Mouse (Mus musculus): Measurements from ENCODE around the gene Rec8. TPM values are rescaled to one million over a fixed set of nuclear protein-coding genes. Genes with fewer than 3 reads are reported as not detected.

Rec8 gene
- 1 to 10 TPM in 1 of 2 experiments, not detected in 1; 1.3 TPM for total RNA-seq (2023)

GRCm38 (mm10) chr14:55617822-55618221 is at the start of gene Rec8:
Gene Rec8 (plus strand): TSS chr14:55618037.

GRCm38 (mm10) chr14:55575302-55575701 is 42.5 kb upstream of the Rec8 start, which contains the start of gene Fitm1:
Gene Fitm1 (plus strand): TSS chr14:55575617.

GRCm38 (mm10) chr14:55577871-55578667 is 39.8 kb upstream of the Rec8 start, which contains the start of gene Psme1:
Gene Psme1 (plus strand): TSS chr14:55578123.

GRCm38 (mm10) chr14:55584702-55585565 is 32.9 kb upstream of the Rec8 start, which contains the start of gene Emc9:
Gene Emc9 (minus strand): TSS chr14:55585302.

GRCm38 (mm10) chr14:55590748-55591330 is 27.0 kb upstream of the Rec8 start, which contains the start of gene Psme2:
Gene Psme2 (minus strand): TSS chr14:55591113.

GRCm38 (mm10) chr14:55591331-55591891 is 26.4 kb upstream of the Rec8 start, which contains the start of gene Rnf31:
Gene Rnf31 (plus strand): TSS chr14:55591708.

GRCm38 (mm10) chr14:55603271-55603632 is 14.6 kb upstream of the Rec8 start, which contains the start of gene Irf9:
Gene Irf9 (plus strand): TSS chr14:55603571.

GRCm38 (mm10) chr14:55635523-55636007 is 17.7 kb downstream of the Rec8 start, which contains the start of gene Ipo4:
Gene Ipo4 (minus strand): TSS chr14:55635957.

GRCm38 (mm10) chr14:55637795-55638194 is 20.0 kb downstream of the Rec8 start, which contains the start of gene Gm49378:
Gene Gm49378 (minus strand): TSS chr14:55637895.

GRCm38 (mm10) chr14:55643060-55643907 is 25.4 kb downstream of the Rec8 start, which contains the start of gene Tm9sf1:
Gene Tm9sf1 (minus strand): TSS chr14:55643806.

GRCm38 (mm10) chr14:55649884-55650283 is 32.0 kb downstream of the Rec8 start, which contains the start of gene Tssk4:
Gene Tssk4 (plus strand): TSS chr14:55650184.

GRCm38 (mm10) chr14:55659960-55660573 is 42.2 kb downstream of the Rec8 start, which contains the start of gene Mdp1:
Gene Mdp1 (minus strand): TSS chr14:55660508.

GRCm38 (mm10) chr14:55671833-55672740 is 54.2 kb downstream of the Rec8 start, which contains the start of the genes Gmpr2 and Nedd8:
Gene Gmpr2 (plus strand): TSS chr14:55671941.
Gene Nedd8 (minus strand): TSS chr14:55672124.

Other genes with a start within 250 kb of the Rec8 start
- gene Dhrs4, start 139.3 kb upstream of the Rec8 start, total RNA-seq (2023) = 10 to 100 TPM; 23.0 to 26.3 TPM
- under 1 TPM; 0.64 to 0.68 TPM for gene Carmil3, start 127.4 kb upstream of the Rec8 start, total RNA-seq (2023)
- gene Cpne6, start 107.6 kb upstream of the Rec8 start, total RNA-seq (2023) = not detected
- gene Nrl, start 93.1 kb upstream of the Rec8 start, total RNA-seq (2023) = not detected
- 10 to 100 TPM; 12.3 to 20.4 TPM for gene Pck2, start 77.8 kb upstream of the Rec8 start, total RNA-seq (2023)
- 10 to 100 TPM; 73.6 to 74.9 TPM for gene Dcaf11, start 58.0 kb upstream of the Rec8 start, total RNA-seq (2023)
- gene A730061H03Rik, start 57.6 kb upstream of the Rec8 start, total RNA-seq (2023) = 1 to 10 TPM; 4.9 to 6.6 TPM
- not detected for gene Fitm1, start 42.4 kb upstream of the Rec8 start, total RNA-seq (2023)
- 100 to 1,000 TPM; 310 to 383 TPM for gene Psme1, start 39.9 kb upstream of the Rec8 start, total RNA-seq (2023)
- gene Emc9, start 32.7 kb upstream of the Rec8 start, total RNA-seq (2023) = 10 to 100 TPM; 23.4 to 24.2 TPM
- gene Psme2, start 26.9 kb upstream of the Rec8 start, total RNA-seq (2023) = 100 to 1,000 TPM; 462 to 464 TPM
- 100 to 1,000 TPM; 112 to 116 TPM for gene Rnf31, start 26.3 kb upstream of the Rec8 start, total RNA-seq (2023)
- 100 to 1,000 TPM; 104 to 137 TPM for gene Irf9, start 14.5 kb upstream of the Rec8 start, total RNA-seq (2023)
- 10 to 100 TPM; 70.5 to 88.4 TPM for gene Ipo4, start 17.9 kb downstream of the Rec8 start, total RNA-seq (2023)
- gene Gm49378, start 19.9 kb downstream of the Rec8 start, total RNA-seq (2023) = 1 to 10 TPM; 4.0 to 4.6 TPM
- gene Tm9sf1, start 25.8 kb downstream of the Rec8 start, total RNA-seq (2023) = 10 to 100 TPM; 43.9 to 52.9 TPM
- gene Tssk4, start 32.1 kb downstream of the Rec8 start, total RNA-seq (2023) = 1 to 10 TPM; 4.1 to 5.9 TPM
- gene Mdp1, start 42.5 kb downstream of the Rec8 start, total RNA-seq (2023) = 10 to 100 TPM; 44.5 to 56.7 TPM
- 10 to 100 TPM; 19.3 to 25.8 TPM for gene Gmpr2, start 53.9 kb downstream of the Rec8 start, total RNA-seq (2023)
- gene Nedd8, start 54.1 kb downstream of the Rec8 start, total RNA-seq (2023) = 100 to 1,000 TPM; 182 to 187 TPM
- 100 to 1,000 TPM in 1 of 2 experiments, 10 to 100 TPM in 1; 94.4 to 113 TPM for gene Tinf2, start 63.8 kb downstream of the Rec8 start, total RNA-seq (2023)
- 1 to 10 TPM; 4.4 to 4.9 TPM for gene Tgm1, start 95.9 kb downstream of the Rec8 start, total RNA-seq (2023)
- 100 to 1,000 TPM in 1 of 2 experiments, 10 to 100 TPM in 1; 82.0 to 104 TPM for gene Rabggta, start 104.2 kb downstream of the Rec8 start, total RNA-seq (2023)
- 10 to 100 TPM; 16.5 to 19.4 TPM for gene Dhrs1, start 127.7 kb downstream of the Rec8 start, total RNA-seq (2023)
- gene Nop9, start 127.7 kb downstream of the Rec8 start, total RNA-seq (2023) = 10 to 100 TPM; 31.3 to 38.2 TPM
- gene Cideb, start 140.4 kb downstream of the Rec8 start, total RNA-seq (2023) = not detected
- gene Ltb4r2, start 143.4 kb downstream of the Rec8 start, total RNA-seq (2023) = 1 to 10 TPM; 1.4 to 1.5 TPM
- under 1 TPM; 0.52 to 0.95 TPM for gene Ltb4r1, start 147.9 kb downstream of the Rec8 start, total RNA-seq (2023)
- 1 to 10 TPM in 1 of 2 experiments, under 1 TPM in 1; 0.15 to 1.0 TPM for gene Adcy4, start 166.1 kb downstream of the Rec8 start, total RNA-seq (2023)
- 10 to 100 TPM; 55.9 to 66.9 TPM for gene Ripk3, start 170.8 kb downstream of the Rec8 start, total RNA-seq (2023)
- not detected for gene Nfatc4, start 205.1 kb downstream of the Rec8 start, total RNA-seq (2023)
- 1 to 10 TPM; 1.1 to 6.0 TPM for gene Nynrin, start 236.0 kb downstream of the Rec8 start, total RNA-seq (2023)

All from T-cell, adult 66 days (primary cell).